Mouse (Mus musculus) frontal cortex, postnatal 36 days (tissue): ENCODE measurements around the gene Dclre1b.
"Not testable (repeated sequence)": the region's sequence is repeated elsewhere in the genome, so short reads cannot be mapped to it uniquely, and the experiment has no call there.

Experiments used
- DNase-seq, 2 experiments: peaks; one replicate each; pipeline ENCODE4 v3.0.0; 2022; ENCODE audit warnings: low spot score in 2 of 2

Gene Dclre1b

GRCm38 (mm10) chr3:103810967-103811366, 1.7 kb upstream of the Dclre1b start:
- no peak for DNase-seq

- DNase-seq = no peak
Measured at GRCm38 (mm10) chr3:103809799-103810150, 531 bp upstream of the Dclre1b start.

DNA sequence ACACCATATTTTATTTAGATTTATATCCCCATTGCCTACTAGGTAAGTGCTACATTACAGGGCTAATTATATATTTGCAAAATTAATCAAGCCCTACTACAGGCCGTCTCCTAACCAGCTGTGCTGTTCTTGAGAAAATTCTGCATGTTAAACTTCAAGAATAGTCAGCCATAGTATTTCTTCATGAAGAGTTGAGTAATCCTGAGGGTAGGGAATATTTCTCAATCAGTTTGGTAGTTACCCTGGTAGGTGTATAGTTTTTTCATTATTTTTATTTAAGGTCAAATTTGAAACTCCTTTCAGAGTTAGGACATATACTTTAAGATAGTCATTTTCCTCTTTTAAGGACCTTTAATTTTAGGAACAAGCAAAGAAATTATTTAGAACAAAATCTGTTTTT, 3.6 kb downstream of the Dclre1b start:
- DNase-seq = no peak

DNA sequence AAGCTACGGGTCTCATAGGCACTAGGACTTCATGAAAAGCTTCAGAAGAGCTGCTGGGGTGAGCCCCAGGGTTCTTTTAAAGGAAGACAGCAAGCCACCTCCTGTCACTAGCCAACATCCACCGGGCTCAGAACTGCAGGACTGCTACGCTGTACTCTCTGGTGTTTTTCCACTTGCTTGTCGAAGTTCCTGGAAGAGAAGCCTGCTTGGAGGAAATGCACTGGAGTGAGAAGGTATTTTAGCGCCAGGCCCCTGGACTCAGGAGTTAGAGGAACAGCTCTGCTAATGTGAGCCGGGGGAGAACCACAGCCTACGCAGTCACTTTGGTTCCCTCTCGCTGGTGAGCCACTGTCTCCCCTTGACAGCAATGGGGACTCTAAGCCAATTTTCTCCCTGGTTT, 6.4 kb downstream of the Dclre1b start:
- DNase-seq = no peak

- peak; percentile 39 to 51 for DNase-seq
Measured at GRCm38 (mm10) chr3:103801631-103802531, 7.4 kb downstream of the Dclre1b start.

DNA sequence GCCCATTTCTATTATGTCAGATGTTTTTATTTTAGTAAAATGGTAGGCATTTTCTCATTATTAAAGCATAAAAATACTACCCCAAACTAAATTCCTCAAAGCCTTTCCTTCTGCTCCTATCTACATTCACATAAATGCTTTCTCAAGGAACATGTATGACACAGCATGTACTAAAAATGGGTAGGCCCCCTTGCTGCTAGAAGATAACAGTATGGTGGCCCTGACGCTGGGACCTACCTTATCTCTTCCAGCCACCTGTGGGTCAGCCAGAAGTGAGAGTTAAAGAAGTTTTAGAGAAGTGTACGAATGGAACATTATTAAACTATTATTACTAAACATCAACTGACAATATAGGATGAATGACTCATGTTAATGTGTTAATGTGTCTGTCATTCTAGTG, 9.7 kb downstream of the Dclre1b start:
- no peak for DNase-seq

- DNase-seq = no peak
Measured at GRCm38 (mm10) chr3:103796389-103796788, 12.9 kb downstream of the Dclre1b start.

DNA sequence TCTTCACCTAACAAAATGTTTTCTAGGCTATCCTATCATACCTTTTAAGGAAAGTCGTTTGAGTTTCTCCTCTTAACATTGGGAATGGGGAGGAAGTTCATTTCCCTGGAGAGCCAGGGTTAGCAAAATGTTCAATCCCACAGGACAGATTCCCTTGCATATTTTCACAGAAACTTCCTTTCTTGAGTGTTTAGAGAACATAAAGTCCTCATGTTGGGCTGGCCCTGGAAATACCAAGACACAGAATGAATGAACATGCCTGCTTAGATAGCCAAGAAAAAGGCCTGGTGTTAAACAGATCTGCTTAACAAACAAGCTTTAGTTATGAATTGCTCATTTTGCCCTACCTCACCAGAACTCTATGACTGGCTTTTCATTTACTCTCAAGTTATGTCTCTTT, 16.7 kb downstream of the Dclre1b start:
- no peak for DNase-seq

DNA sequence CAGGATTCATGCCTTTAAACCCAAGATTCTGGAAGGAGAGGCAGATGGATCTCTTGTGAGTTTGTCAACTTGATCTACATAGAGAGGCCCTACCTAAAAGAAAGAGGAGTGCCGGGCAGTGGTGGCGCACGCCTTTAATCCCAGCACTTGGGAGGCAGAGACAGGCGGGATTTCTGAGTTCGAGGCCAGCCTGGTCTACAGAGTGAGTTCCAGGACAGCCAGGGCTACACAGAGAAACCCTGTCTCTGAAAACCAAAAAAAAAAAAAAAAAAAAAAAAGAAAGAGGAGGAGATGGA, 17.2 kb downstream of the Dclre1b start:
- not testable (repeated sequence) for DNase-seq

GRCm38 (mm10) chr3:103791230-103792110, 17.8 kb downstream of the Dclre1b start, which contains the start of gene Hipk1:
TSS of gene Hipk1 (minus strand) at chr3:103791563.
- peak; percentile 94 to 96 for DNase-seq

GRCm38 (mm10) chr3:103790346-103791145, 18.7 kb downstream of the Dclre1b start:
- no peak for DNase-seq

- DNase-seq = peak in 1 of 2 experiments; percentile 24
Measured at GRCm38 (mm10) chr3:103789891-103790345, 19.3 kb downstream of the Dclre1b start.

DNA sequence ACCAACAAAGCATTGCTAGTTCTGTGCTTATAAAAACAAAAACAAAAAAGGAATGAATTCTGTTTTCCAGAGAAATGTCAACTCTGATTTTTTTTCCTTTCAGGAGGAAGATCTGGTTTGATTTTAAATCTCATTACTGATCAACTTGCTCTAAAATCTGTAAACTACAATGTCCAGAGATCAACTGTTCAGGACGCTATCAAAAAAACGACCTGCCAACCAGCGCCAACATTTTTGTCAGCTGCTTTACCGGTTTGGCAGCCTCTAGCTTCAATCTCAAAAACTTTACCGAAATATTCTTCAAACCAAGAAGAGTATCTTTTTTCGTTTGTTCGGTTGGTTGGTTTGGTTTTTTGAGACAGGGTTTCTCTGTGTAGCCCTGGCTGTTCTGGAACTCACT, 20.1 kb downstream of the Dclre1b start:
- no peak for DNase-seq

DNA sequence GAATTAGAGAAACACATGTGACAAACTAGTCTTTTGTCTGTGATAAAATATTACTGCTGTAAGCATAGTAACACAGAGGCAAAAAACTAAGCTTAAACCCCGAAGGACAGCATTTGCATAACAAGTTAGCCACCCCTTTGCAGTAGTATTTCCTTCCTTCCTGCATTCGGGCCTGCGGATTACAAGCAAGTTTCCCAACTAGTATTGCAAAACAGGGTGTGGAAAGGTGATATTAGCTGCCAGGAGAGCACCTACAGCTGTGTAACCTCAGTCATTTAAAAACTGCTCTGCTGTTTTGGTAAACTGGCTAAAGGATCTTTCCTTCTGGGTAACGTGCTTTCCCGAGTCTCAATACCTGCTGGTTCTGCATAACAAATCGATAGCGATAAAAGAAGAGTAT, 22.0 kb downstream of the Dclre1b start:
- DNase-seq = no peak

- DNase-seq = no peak
Measured at GRCm38 (mm10) chr3:103782844-103783609, 26.2 kb downstream of the Dclre1b start.

DNA sequence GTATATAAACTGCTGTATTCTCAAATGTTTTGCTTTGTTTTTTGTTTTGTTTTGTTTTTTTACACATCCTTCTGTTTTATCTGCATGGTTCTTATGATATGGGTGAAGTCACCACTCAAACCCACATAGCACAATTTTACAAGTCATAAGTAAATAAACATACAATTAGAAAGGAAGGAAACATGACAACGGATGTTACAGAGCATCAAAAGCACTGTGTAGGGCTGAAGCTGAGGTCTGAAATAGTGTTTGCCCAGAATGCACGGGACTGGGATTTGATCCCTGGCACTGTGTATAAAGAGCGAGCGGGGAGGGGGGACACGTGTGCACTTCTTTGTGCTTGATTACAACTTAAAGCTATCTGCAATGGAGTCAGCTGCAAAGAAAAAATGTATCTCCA, 28.5 kb downstream of the Dclre1b start:
- DNase-seq = no peak

DNA sequence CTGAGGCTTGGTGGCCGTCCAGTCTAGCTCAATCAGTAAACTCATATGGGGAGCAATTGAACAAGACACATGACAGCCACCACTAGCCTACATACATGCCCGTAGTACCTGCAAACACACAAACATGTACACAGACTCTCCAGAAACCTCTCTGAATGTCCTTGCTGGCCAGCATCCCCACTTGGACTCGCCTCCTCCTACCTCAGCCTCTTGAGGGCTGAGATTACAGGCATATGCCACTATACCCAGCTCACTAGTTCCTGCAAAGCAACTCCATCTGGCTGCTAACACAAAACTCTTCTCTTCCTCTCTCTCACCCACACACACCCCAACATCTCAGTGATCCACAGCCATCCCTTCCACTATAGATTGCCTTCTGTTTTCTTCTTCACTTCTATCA, 29.0 kb downstream of the Dclre1b start:
- peak in 1 of 2 experiments; percentile 45 for DNase-seq

DNA sequence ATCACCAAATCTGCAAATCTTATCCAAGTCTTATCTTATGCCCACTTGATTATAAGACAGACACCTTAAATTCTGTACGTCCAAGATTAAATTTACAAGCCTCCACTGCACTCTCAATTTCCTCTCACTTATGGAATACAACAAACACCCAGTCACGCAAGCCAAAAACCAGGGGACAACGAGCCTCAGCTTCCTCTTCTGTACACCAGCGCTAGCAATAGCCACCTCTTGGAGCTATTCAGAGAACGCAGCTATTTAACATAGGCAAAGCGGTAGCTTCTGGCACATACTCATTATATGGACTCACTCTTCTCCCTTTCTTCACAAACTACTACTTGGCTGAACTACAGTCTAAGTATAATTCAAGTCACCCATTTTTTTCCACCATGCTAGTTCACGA, 30.1 kb downstream of the Dclre1b start:
- DNase-seq = no peak

DNA sequence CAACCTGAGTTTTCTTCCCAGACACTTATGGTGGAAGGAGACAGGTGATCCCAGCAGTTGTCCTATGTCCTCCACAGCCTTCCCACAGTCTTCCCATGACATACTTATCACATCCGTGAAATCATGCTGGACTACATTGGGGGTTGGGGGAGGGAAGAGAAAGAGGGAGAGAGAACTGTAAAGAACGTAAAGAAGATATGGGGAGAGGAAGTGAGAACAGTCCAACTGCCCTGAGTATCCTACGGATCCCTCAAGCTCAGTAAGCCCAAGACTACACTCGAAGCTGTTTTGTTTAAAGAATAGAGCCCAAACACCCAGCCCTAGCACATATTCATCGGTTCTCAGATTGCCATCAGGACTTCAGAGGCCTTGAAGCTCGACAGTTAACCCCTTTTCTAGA, 30.6 kb downstream of the Dclre1b start:
- no peak for DNase-seq

DNA sequence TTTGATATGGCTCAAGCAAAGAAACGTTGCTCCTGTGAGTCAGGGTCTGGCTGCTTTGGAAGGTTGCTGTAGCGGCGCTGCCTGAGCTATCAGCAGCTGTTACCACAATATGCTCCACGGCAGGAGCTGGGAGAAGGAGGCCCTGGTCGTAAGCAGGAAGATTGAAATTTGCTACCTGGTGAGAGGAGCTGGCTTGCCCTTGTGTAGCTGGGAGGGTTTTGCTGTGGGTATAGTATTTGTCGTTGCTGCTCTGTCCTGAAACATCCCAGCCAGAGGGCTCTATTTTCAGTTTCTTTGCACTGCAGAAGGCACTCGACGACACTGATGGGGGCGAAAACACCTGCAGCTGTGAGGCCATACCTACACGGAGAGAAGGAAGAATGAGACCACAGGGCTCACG, 31.3 kb downstream of the Dclre1b start:
- DNase-seq = peak in 1 of 2 experiments; percentile 28

DNA sequence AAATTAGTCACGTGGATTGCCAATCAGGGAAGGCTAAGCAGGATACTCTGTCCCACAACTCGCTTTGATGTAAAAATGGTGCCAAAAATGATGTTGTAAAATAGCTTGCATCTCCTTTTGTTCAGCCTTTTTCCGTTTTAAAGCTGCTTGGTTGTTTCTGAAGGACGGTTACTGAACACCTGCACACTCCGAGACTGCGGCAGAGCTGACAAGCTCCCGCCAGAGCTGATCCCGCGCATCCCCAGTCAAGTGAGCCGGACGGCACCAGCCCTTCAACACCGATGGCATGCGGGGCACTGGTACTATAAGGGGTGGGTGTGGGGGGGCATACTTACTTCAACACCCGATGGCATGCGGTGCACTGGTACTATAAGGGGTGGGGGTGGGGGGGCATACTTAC, 35.2 kb downstream of the Dclre1b start:
- no peak for DNase-seq
